Mouse (Mus musculus): ENCODE measurements around the gene Arhgap36. TPM values are rescaled to one million over a fixed set of nuclear protein-coding genes. Genes with fewer than 3 reads are reported as not detected.

The Arhgap36 gene
- total RNA-seq (2014; rRNA removed; ENCODE audit: low replicate concordance) (0.66 and 2.0 TPM in 2 replicates), polyA plus RNA-seq (2015; fragmentation: Nextera tagmentation; extraction: Ambion mirVana) (1.9 and 2.5 TPM in 2 replicates)

GRCm38 (mm10) chrX:49463442-49463970 is at the start of gene Arhgap36:
TSS of gene Arhgap36 (plus strand) at chrX:49463945.
- ATAC-seq (ENCODE audit: insufficient read depth, low read depth) (no peak), DNase-seq (ENCODE audit: low spot score) (no peak)
- H3K36me3 ChIP-seq (replicated peaks; ENCODE audit: control insufficient read depth, insufficient read depth, low read length), result no peaks in the 10 kb centered on the region
- TF ChIP-seq EP300 (IDR thresholded peaks at IDR 0.05; ENCODE audit: low read depth) (no peak), CTCF (IDR thresholded peaks at IDR 0.05; ENCODE audit: low read depth) (no peak)
- H3K9me3 ChIP-seq (replicated peaks; ENCODE audit: control insufficient read depth, low read length), result no peaks in the 10 kb centered on the region
- WGBS, result 47% methylated on average over 6 of the region's 6 CpGs
- no peak within 1 kb of the TSS for H3K9ac ChIP-seq (replicated peaks; ENCODE audit: low read depth, low read length)
- H3K4me3 ChIP-seq (ENCODE audit: low read depth, low read length), result no peak within 1 kb of the TSS
- no peak within 1 kb of the TSS for H3K27ac ChIP-seq (ENCODE audit: low read depth)
- H3K4me2 ChIP-seq (ENCODE audit: low read depth, low read length), result no peak within 1 kb of the TSS
- H3K4me1 ChIP-seq (ENCODE audit: control insufficient read depth, insufficient read depth), result no peaks in the 10 kb centered on the region
- H3K27me3 ChIP-seq (ENCODE audit: control insufficient read depth, insufficient read depth, low read length), result no peaks in the 10 kb centered on the region

GRCm38 (mm10) chrX:49457781-49458180 is 6.0 kb upstream of the Arhgap36 start:
- 65% methylated on average over 10 of the region's 10 CpGs for WGBS

GRCm38 (mm10) chrX:49470287-49471054 is 6.7 kb downstream of the Arhgap36 start:
- no peaks in the 10 kb centered on the region for H3K4me1 ChIP-seq (ENCODE audit: control insufficient read depth, insufficient read depth)
- peak overlapping the region; percentile 30 for H3K4me3 ChIP-seq (ENCODE audit: low read depth, low read length)
- TF ChIP-seq EP300 (IDR thresholded peaks at IDR 0.05; ENCODE audit: low read depth), result no peak
- no peak for TF ChIP-seq CTCF (IDR thresholded peaks at IDR 0.05; ENCODE audit: low read depth)
- H3K4me2 ChIP-seq (ENCODE audit: low read depth, low read length), result peak overlapping the region; percentile 56
- 16% methylated on average over 34 of the region's 34 CpGs for whole genome bisulfite sequencing
- no peaks in the 10 kb centered on the region for H3K36me3 ChIP-seq (replicated peaks; ENCODE audit: control insufficient read depth, insufficient read depth, low read length)
- H3K27ac ChIP-seq (ENCODE audit: low read depth), result no peak overlapping the region
- no peaks in the 10 kb centered on the region for H3K27me3 ChIP-seq (ENCODE audit: control insufficient read depth, insufficient read depth, low read length)
- ATAC-seq (ENCODE audit: insufficient read depth, low read depth), result no peak
- no peak for DNase-seq (ENCODE audit: low spot score)
- no peak overlapping the region for H3K9ac ChIP-seq (replicated peaks; ENCODE audit: low read depth, low read length)
- H3K9me3 ChIP-seq (replicated peaks; ENCODE audit: control insufficient read depth, low read length), result no peaks in the 10 kb centered on the region

More at GRCm38 (mm10) chrX:49457781-49458180, 6.0 kb upstream of the Arhgap36 start:
- DNase-seq (ENCODE audit: low spot score) (no peak), ATAC-seq (ENCODE audit: insufficient read depth, low read depth) (no peak)
- Histone ChIP-seq H3K9ac (replicated peaks; ENCODE audit: low read depth, low read length) (no peak overlapping the region), H3K4me2 (ENCODE audit: low read depth, low read length) (no peak overlapping the region), H3K36me3 (replicated peaks; ENCODE audit: control insufficient read depth, insufficient read depth, low read length) (no peaks in the 10 kb centered on the region), H3K27ac (ENCODE audit: low read depth) (no peak overlapping the region), H3K4me3 (ENCODE audit: low read depth, low read length) (no peak overlapping the region), H3K27me3 (ENCODE audit: control insufficient read depth, insufficient read depth, low read length) (no peaks in the 10 kb centered on the region), H3K4me1 (ENCODE audit: control insufficient read depth, insufficient read depth) (no peaks in the 10 kb centered on the region), H3K9me3 (replicated peaks; ENCODE audit: control insufficient read depth, low read length) (no peaks in the 10 kb centered on the region)
- TF ChIP-seq CTCF (IDR thresholded peaks at IDR 0.05; ENCODE audit: low read depth) (no peak), EP300 (IDR thresholded peaks at IDR 0.05; ENCODE audit: low read depth) (no peak)

GRCm38 (mm10) chrX:49479968-49480809 is 16.4 kb downstream of the Arhgap36 start:
- Histone ChIP-seq H3K9me3 (replicated peaks; ENCODE audit: control insufficient read depth, low read length) (no peaks in the 10 kb centered on the region), H3K4me1 (ENCODE audit: control insufficient read depth, insufficient read depth) (no peaks in the 10 kb centered on the region), H3K4me3 (ENCODE audit: low read depth, low read length) (peak overlapping the region; percentile 18; the same call in 1 of the 2 replicates), H3K36me3 (replicated peaks; ENCODE audit: control insufficient read depth, insufficient read depth, low read length) (no peaks in the 10 kb centered on the region), H3K9ac (replicated peaks; ENCODE audit: low read depth, low read length) (no peak overlapping the region), H3K27ac (ENCODE audit: low read depth) (no peak overlapping the region), H3K27me3 (ENCODE audit: control insufficient read depth, insufficient read depth, low read length) (0 out of 2 replicates have a peak, but pooled peaks cover 2% of the 10 kb centered on the region), H3K4me2 (ENCODE audit: low read depth, low read length) (peak overlapping the region; percentile 56)
- 21% methylated on average over 25 of the region's 29 CpGs for WGBS
- no peak for DNase-seq (ENCODE audit: low spot score)
- ATAC-seq (ENCODE audit: insufficient read depth, low read depth), result no peak
- TF ChIP-seq EP300 (IDR thresholded peaks at IDR 0.05; ENCODE audit: low read depth), result no peak
- TF ChIP-seq CTCF (IDR thresholded peaks at IDR 0.05; ENCODE audit: low read depth), result no peak

- no peak for ATAC-seq (ENCODE audit: insufficient read depth, low read depth)
- WGBS, result 17% methylated on average over 12 of the region's 12 CpGs
These were observed 17.1 kb downstream of the Arhgap36 start for GRCm38 (mm10) chrX:49480846-49481245.

More at GRCm38 (mm10) chrX:49480846-49481245, 17.1 kb downstream of the Arhgap36 start:
- H3K36me3 ChIP-seq (replicated peaks; ENCODE audit: control insufficient read depth, insufficient read depth, low read length), result no peaks in the 10 kb centered on the region
- no peak overlapping the region for H3K4me3 ChIP-seq (ENCODE audit: low read depth, low read length)
- DNase-seq (ENCODE audit: low spot score), result no peak
- H3K27ac ChIP-seq (ENCODE audit: low read depth), result no peak overlapping the region
- H3K4me2 ChIP-seq (ENCODE audit: low read depth, low read length), result peak overlapping the region; percentile 56
- TF ChIP-seq CTCF (IDR thresholded peaks at IDR 0.05; ENCODE audit: low read depth), result no peak
- TF ChIP-seq EP300 (IDR thresholded peaks at IDR 0.05; ENCODE audit: low read depth), result no peak
- H3K4me1 ChIP-seq (ENCODE audit: control insufficient read depth, insufficient read depth), result no peaks in the 10 kb centered on the region
- H3K9me3 ChIP-seq (replicated peaks; ENCODE audit: control insufficient read depth, low read length), result no peaks in the 10 kb centered on the region
- no peak overlapping the region for H3K9ac ChIP-seq (replicated peaks; ENCODE audit: low read depth, low read length)
- 0 out of 2 replicates have a peak, but pooled peaks cover 2% of the 10 kb centered on the region for H3K27me3 ChIP-seq (ENCODE audit: control insufficient read depth, insufficient read depth, low read length)

All from heart, postnatal 0 days (tissue).